Mouse (Mus musculus) forelimb bud, embryonic 11.5 days (tissue): Measurements from ENCODE around the gene Vmn1r225.
"Not testable (repeated sequence)": the region's sequence is repeated elsewhere in the genome, so short reads cannot be mapped to it uniquely, and the experiment has no call there.

ENCODE experiments used
- DNase-seq: peaks from one replicate; pipeline ENCODE4 v3.0.0-alpha.2; 2012; ENCODE audit warnings: low read depth, low spot score

The Vmn1r225 gene

GRCm38 (mm10) chr17:20497858-20498257 is at the start of gene Vmn1r225:
TSS of gene Vmn1r225 (plus strand) at chr17:20498158.
- DNase-seq = no peak

- DNase-seq = no peak
Observed at GRCm38 (mm10) chr17:20473311-20473710, 24.6 kb upstream of the Vmn1r225 start.

- no peak for DNase-seq
Observed at GRCm38 (mm10) chr17:20481231-20481630, 16.7 kb upstream of the Vmn1r225 start, which contains the start of gene Vmn2r108. TSS of gene Vmn2r108 (minus strand) at chr17:20481331.

- not testable (repeated sequence) for DNase-seq
Observed at GRCm38 (mm10) chr17:20508247-20508646, 10.3 kb downstream of the Vmn1r225 start.
